Mouse (Mus musculus) T-helper 17 cell (primary cell): ENCODE data around the gene Sorbs1.

Experiments used
- in situ Hi-C, 2 experiments: fragments of 300-600 bp; cut with MboI, MseI; formaldehyde crosslinking; loops; 1 replicate in 1 of 2; 2 replicates in 1 of 2; pipeline ENCODE4 v1.15.1; 2025; ENCODE audit warnings: high pct_unique_total_duplicates in 2 of 2

Gene Sorbs1

GRCm38 (mm10) chr19:40515596-40515995, 2.0 kb upstream of the Sorbs1 start:
- in situ Hi-C loops = no loop called here

DNA sequence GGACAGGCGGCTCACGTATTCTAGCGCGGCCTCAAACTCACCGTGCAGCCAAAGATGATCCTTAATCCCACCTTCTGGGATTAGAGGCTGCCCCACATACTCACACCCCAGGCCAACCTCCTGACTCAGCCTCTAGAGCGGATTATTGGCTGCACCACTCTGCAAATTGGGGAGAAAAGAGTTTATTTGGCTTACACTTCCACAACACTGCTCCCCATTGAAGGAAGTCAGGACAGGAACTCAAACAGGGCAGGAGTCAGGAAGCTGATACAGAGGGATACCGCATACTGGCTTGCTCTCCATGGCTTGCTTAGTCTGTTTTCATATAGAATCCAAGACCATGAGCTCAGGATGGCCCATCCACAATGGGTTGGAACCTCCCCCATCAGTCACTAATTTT, 797 bp upstream of the Sorbs1 start:
- in situ Hi-C loops = no loop called here

GRCm38 (mm10) chr19:40512500-40513421, 818 bp downstream of the Sorbs1 start:
- in situ Hi-C loops = no loop called here

DNA sequence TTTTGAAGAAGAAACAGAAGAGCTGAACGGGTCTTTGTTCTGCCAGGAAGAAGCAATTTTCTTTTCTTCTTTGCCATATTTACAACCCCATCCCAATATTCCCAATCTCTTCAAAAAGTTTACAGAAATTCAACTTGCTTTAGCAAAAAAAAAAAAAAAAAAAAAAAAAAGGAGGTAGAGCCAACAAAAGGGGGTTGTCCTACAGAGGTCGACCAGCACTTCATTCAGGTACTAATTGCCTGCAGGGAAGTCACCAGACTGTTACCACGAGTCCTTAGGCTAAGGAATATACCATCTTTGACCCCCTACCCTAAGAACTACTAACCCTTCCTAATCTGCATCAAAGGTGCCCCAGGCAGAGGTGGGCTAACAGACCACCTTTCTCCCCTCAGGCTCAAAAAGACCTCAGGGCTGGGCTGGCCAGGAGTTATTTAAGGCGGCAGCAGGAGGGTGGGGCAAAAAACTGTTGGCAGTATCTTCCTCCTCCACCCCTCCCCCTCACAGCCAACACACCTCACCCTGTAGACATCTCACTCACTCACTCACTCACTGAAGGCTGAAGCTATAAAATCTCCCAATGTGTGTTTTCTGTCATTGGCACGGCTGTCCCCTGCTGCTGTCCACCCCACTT, 1.8 kb downstream of the Sorbs1 start:
- in situ Hi-C loops = no loop called here

DNA sequence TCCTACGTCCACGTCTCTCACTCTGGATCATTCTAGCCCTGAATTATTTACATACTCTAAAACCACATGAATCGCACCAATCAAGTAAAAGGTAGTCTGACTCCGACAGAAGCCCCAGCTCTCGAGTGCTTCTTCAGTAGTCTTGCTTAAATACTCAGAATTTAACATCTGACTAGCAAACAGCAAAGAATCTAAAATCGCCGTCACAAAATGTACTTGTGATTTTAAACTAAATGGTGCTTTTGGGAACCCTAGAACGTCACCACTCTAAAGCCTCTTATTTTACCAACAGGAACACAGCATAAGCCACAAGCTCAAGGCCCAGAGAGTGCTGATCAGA, 2.5 kb downstream of the Sorbs1 start:
- in situ Hi-C loops = no loop called here

DNA sequence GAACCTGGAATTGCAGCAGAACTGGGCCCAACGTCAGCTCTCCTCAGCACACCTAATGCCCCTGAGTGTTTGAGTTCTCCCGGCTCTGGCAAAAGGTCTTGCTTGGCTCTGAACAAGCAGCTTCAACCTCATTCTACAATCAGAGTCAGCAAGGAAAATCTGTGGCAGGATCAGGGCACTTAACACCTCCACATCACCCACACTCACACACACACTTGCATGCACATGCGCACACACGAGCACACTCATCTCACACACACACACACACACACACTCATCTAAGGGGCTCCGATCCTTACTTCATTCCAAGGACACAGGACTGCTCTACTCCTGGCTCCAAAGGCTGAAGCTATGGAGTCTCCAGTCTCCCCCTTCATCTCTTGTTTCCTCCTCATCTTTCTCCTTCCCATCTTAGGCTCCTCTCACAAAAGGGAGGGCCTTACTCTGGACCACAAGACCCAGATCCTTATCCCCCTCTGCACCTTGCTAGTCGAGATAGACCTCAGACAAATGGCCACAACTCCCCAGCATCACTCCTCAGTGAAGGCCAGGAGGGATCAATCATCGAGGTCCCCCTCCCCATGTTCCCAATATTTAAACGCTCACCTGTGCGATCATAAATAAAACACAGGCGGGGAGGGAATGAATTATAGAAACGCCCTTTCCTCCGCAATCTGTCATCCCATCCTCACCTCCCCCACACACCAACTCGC, 3.0 kb downstream of the Sorbs1 start:
- in situ Hi-C loops = no loop called here

DNA sequence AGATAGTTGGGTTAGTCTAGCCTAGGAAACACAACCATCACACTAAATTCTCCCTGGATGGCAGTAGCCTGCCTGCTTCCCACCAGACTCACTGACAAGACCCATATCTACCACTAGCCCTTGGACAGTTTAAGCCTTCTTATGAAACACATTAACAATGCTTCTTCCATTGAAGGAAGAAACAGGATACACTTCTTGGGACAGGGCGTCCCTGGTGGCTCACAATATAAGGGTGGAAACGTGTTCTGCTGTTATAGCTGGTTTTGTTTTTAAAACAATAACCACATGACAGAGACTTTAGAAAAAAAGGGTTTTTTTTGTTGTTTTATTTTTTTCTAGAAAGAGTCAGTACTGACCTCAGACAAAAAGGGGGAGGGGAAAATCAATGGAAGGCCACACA, 4.3 kb downstream of the Sorbs1 start:
- in situ Hi-C loops = loop anchor here in 1 of 2 experiments (10.0 kb wide), 1 partner anchor 64 kb away; no protein-coding TSS in a partner anchor

DNA sequence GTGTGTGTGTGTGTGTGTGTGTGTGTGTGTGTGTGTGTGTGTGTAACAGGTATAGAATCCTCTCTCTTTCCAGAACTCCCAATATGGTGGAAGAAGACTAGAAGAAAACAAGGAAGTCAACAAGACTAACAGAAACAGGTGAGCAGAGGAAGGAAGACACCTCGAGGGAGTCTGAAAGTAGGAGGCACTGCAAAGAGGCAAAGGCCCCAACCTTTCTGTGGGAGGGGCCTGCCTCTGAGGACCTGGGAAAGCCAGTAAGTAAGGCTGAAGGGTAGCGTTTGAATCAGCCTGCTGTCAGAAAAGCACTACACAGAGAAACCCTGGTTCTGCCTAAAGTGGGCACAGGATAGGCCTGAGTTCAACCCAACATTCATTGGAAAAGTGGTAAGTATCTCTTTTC, 4.7 kb downstream of the Sorbs1 start:
- in situ Hi-C loops = loop anchor here in 1 of 2 experiments (10.0 kb wide), 1 partner anchor 64 kb away; no protein-coding TSS in a partner anchor

DNA sequence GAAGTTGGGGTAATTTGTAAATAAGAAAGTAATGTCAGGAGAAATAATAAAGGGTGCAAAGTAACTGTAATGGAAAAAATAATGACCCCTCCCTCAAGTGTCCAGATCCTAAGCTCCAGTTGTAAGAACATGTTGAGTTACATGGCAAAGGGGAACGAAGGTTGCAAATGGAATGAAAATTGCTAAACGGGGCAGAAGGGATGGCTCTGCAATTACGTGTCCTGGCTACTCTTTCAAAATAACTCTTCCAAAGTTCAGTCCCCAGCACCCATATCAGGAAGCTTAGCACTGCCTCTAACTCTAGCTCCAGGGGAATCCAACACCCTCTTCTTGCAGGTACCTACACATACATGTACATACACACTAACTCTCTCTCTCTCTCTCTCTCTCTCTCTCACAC, 6.6 kb downstream of the Sorbs1 start:
- in situ Hi-C loops = loop anchor here in 1 of 2 experiments (10.0 kb wide), 1 partner anchor 62 kb away; no protein-coding TSS in a partner anchor

DNA sequence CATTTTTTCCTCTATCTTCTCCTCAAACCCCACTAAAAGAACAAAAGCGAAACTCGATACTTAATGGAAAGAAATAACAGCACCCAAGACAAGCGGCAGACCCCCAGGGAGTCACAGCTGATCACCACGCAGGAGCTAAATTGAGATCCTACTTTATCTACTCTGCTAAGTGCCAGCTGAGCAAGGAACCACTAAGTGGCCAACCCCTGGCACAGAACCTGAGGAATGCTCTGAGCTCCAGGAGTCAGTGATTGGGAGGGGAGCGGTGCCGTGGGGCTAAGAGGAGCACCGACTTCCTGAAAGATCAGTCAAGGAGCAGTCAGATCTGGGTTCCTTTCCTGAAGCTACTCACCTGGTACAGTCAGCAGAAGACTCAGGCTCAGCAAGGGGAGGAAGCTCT, 9.2 kb downstream of the Sorbs1 start:
- in situ Hi-C loops = loop anchor here in 1 of 2 experiments (10.0 kb wide), 1 partner anchor 60 kb away; no protein-coding TSS in a partner anchor

DNA sequence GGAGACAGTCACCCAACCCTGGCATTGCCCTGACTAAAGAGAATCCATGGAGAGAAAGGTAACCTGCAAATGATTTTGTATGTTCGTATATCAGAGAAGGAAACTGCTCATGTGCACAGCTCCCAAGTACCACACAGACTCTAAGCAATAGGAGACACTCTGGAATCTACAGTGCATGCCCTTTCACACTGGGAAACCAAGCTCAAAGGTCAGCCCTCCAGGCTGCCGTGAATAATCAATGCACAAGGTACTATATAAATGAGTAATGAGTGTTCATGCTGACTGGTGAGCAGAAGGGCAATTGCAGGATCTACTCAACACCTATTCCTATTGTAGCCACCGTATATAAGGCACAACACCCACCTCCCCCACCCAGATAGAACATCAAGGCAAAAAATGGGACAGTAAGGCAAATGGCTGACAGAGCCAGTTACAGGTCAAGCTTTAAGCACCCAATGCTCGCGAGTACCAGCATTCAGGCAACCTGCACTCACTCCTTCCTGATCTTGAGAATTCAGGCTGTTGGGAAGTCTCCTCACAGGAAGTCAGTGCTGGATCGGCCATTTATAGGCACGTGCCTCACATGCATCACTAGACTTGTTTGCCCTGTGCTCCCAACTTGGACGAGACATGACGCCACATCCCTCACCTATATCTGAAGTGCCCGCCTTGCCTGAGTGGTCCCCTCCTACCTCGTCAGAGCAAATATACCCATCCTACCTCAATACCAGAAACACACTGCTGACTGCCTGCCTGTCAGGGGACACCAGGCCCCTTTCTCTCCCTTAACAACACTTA, 13.4 kb downstream of the Sorbs1 start:
- in situ Hi-C loops = loop anchor here in 1 of 2 experiments (10.0 kb wide), 1 partner anchor 55 kb away; no protein-coding TSS in a partner anchor

GRCm38 (mm10) chr19:40499141-40499540, 14.4 kb downstream of the Sorbs1 start:
- in situ Hi-C loops = no loop called here

- in situ Hi-C loops = no loop called here
Observed at GRCm38 (mm10) chr19:40498162-40498725, 15.3 kb downstream of the Sorbs1 start.

DNA sequence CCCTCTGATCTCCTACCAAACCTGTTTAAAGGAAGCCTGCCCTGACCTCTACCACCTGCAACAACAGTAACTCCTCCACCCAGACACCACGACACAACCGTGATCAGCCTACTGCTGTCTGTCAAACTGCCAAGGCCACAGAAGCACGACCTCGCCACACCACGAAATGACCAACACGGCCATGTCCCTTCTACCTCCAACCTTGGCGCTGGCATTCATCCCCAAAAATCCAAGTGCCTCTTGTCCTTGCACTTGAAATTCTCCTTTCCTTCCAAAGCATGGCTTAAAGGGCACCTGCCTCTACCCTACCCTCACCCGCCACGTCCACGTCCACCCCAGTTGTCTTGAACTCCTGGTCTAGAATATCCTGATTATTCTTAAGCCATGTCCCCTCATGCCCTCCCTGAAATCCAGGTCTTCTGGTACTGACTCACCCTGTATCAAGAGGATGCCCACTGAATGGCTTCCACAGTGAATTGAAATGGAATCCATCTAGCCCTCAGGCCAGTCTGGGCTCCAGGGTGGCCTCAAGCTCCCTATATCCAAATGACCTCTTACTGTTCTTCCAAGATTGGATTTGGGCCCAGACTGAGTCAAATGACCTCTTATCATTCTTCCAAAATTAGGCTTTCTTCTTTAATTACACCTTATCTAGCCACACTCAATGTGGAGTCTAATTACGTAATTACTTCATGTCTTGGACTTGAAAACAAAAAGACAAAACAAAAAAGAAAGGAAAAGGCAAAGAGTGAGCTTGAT, 16.9 kb downstream of the Sorbs1 start:
- in situ Hi-C loops = no loop called here

DNA sequence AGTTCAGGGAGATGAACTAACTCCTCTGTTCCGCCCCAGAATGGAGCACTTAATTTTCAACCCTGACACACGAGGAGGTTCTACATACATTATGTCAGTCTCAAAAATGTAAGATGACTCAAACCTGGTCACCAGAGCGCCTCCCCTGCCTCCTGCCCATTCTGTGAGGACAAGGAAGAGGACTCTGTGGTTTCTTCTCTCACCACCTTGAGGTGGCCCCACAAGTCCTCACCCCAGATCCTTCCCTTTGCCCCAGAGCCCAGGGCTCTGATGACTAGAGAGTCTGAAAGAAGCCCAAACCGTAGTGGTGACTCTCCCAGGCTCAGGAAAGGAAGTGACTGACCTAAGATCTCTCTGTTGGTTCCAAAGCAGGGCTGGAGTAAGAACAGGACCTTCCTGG, 17.5 kb downstream of the Sorbs1 start:
- in situ Hi-C loops = no loop called here

DNA sequence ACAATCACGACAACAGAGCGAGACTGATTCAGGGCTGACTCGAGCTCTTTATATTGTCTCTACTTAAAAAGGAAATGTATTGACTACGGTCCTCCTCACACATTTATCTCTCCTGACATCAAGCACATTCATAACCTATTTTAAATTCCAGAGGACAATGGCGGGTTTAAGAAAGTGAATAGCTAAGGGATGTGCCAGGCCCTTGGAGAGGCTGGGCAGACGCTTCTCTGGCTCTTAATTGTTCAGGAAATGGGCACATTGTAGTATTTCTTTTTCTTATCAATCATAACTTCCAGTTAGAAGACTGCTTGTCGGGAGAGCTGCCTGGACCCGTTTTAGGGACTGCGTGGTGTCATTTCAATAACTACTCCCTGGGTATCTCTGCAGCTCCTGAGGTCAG, 20.7 kb downstream of the Sorbs1 start:
- in situ Hi-C loops = no loop called here

GRCm38 (mm10) chr19:40491442-40491841, 22.1 kb downstream of the Sorbs1 start:
- in situ Hi-C loops = no loop called here

GRCm38 (mm10) chr19:40490765-40491164, 22.8 kb downstream of the Sorbs1 start:
- in situ Hi-C loops = no loop called here

DNA sequence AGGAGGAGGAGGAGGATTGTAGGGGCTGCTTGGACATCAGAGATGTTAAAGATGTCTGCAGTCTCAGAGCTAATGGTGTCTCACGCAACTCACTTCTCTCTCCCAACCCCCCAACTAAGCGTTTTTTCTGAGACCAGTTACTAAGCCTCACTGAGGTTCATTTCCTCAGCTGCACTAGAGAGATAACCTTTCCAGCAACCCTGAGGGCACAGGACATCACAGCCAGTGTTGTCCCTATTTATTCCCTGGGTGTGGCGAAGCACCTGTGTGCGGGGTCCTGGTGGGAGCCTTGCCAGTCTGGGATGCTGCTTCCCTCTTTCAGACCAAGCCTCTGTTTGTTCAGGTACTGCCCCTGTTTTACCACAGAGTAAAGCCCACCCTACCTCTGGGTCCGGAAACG, 23.9 kb downstream of the Sorbs1 start:
- in situ Hi-C loops = no loop called here

DNA sequence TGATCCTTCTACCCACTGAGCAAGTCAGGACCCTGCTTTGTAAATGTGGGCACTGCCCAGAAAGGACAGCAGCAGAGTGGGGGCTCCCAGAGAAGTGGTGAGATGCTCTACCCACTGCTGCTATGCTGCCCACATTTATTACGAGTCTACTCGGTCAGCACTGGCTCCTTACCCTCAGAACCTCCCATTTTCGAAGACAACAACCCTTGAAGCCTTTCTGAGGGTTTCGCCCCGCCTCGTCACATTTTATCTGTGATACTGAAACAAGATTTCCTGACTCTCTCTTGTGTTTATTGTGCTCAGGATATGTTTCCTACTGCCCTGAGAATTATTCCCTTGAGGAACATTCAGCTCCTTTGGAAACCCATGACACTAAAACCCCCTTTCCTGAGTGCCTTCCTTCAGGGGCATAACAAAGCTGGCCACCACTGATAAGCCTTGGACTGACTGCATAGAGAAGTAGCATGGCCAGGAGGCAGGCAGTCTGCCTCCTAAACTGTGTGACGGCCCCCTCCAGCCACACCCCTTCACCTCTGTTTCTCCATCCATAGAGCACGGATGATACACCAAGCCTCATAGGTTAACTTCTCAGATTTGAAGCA, 24.6 kb downstream of the Sorbs1 start:
- in situ Hi-C loops = no loop called here
